Mouse (Mus musculus) liver, embryonic 18 days (tissue): Measurements from ENCODE around the gene Olfr299. TPM values are rescaled to one million over a fixed set of nuclear protein-coding genes. Genes with fewer than 3 reads are reported as not detected.

Source experiments
- polyA plus RNA-seq: library from polyadenylated mRNA; depleted of rRNA; stranded (reverse); fragments of >200 nt; gene quantifications from 2 replicates; pipeline ENCODE4 v1.2.3, GENCODE M21; 2012; rRNA removed

The Olfr299 gene
- not detected in 2 replicates for polyA plus RNA-seq

GRCm38 (mm10) chr7:86459621-86460020, at the start of gene Olfr299:
Gene Olfr299 (plus strand): TSS chr7:86459921.

GRCm38 (mm10) chr7:86492384-86492783, 32.7 kb downstream of the Olfr299 start, which contains the start of gene Olfr298:
Gene Olfr298 (minus strand): TSS chr7:86492484.

Other genes starting within 250 kb of the Olfr299 start
- gene Vmn2r76, start 213.6 kb upstream of the Olfr299 start, polyA plus RNA-seq, result not detected in 2 replicates
- not detected in 2 replicates for gene Olfr310, start 182.7 kb upstream of the Olfr299 start, polyA plus RNA-seq
- gene Olfr309, start 146.2 kb upstream of the Olfr299 start, polyA plus RNA-seq, result not detected in 2 replicates
- gene Olfr308, start 134.3 kb upstream of the Olfr299 start, polyA plus RNA-seq, result not detected in 2 replicates
- not detected in 2 replicates for gene Olfr307, start 122.3 kb upstream of the Olfr299 start, polyA plus RNA-seq
- gene Olfr305, start 93.0 kb upstream of the Olfr299 start, polyA plus RNA-seq, result not detected in 2 replicates
- gene Olfr304, start 73.3 kb upstream of the Olfr299 start, polyA plus RNA-seq, result not detected in 2 replicates
- gene Olfr303, start 62.1 kb upstream of the Olfr299 start, polyA plus RNA-seq, result not detected in 2 replicates
- not detected in 2 replicates for gene Olfr301, start 56.1 kb upstream of the Olfr299 start, polyA plus RNA-seq
- not detected in 2 replicates for gene Olfr298, start 32.6 kb downstream of the Olfr299 start, polyA plus RNA-seq
- not detected in 2 replicates for gene Olfr297, start 60.0 kb downstream of the Olfr299 start, polyA plus RNA-seq
- gene Olfr295, start 123.9 kb downstream of the Olfr299 start, polyA plus RNA-seq, result not detected in 2 replicates
- not detected in 2 replicates for gene Olfr294, start 156.7 kb downstream of the Olfr299 start, polyA plus RNA-seq
- gene Olfr293, start 189.1 kb downstream of the Olfr299 start, polyA plus RNA-seq, result not detected in 2 replicates
- gene Olfr292, start 228.4 kb downstream of the Olfr299 start, polyA plus RNA-seq, result not detected in 2 replicates